Mouse (Mus musculus): ENCODE measurements at regions not wholly inside any gene's neighbourhood (a gene's known extent, or its start where the extent isn't known, plus 50 kb on each side); places are given as distances from the start of the nearest gene placed in this dataset.

DNA sequence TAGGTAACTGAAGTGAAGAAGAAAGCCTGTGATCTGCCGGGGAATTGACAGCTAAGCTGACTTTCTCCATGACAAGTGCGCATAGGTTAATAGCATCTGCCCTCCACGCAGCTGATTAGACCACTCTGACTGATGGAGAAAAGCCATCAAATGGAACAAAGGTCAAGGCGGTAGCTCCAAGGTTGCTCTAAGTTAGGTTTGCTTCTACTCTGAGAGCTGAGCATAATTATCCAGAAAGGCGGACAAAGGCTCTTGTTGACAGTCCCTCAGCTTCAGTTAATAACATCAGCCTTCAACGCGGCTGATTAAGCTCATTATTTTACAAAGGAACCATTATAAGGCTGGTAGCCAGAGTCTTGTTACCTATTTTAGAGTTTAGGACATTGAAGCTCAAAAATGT lies 54.0 kb upstream of the Enpep start:
- Histone ChIP-seq H3K27ac (no peak overlapping the region), H3K4me2 (no peak overlapping the region), H3K9me3 (no peaks in the 10 kb centered on the region), H3K4me3 (replicated peaks) (no peak overlapping the region), H3K36me3 (no peaks in the 10 kb centered on the region), H3K4me1 (no peaks in the 10 kb centered on the region), H3K27me3 (replicated peaks) (no peaks in the 10 kb centered on the region), H3K9ac (no peak overlapping the region)
- WGBS: 44% methylated on average over 7 of the region's 7 CpGs
- ATAC-seq (ENCODE audit: insufficient read depth, low FRiP score, low read depth): no peak

DNA sequence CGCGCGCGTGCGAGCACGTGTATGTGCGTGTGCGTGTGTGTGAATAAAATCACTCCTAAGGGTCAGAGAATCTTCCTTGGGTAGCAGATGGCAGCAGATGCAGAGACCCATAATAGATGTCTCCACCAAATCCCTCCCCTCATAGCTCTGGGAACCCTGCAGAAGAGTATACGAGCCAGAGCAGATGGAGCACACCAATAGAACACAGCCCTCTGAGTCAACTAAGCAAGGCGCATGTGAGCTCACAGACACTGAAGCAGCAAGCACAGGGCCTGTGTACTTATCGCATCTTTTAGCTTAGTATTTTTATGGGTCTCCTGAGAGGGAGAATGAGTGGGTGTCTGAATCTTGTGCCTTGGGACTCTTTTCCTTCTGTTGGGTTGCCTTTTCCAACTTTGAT lies 58.0 kb upstream of the Enpep start:
- no peak overlapping the region for H3K4me2 ChIP-seq
- no peak overlapping the region for H3K9ac ChIP-seq
- no peak overlapping the region for H3K27ac ChIP-seq
- WGBS: 90% methylated on average over 11 of the region's 11 CpGs
- H3K4me3 ChIP-seq (replicated peaks): no peak overlapping the region
- no peaks in the 10 kb centered on the region for H3K4me1 ChIP-seq
- H3K27me3 ChIP-seq (replicated peaks): no peaks in the 10 kb centered on the region
- no peaks in the 10 kb centered on the region for H3K36me3 ChIP-seq
- H3K9me3 ChIP-seq: no peaks in the 10 kb centered on the region
- ATAC-seq (ENCODE audit: insufficient read depth, low FRiP score, low read depth): no peak

DNA sequence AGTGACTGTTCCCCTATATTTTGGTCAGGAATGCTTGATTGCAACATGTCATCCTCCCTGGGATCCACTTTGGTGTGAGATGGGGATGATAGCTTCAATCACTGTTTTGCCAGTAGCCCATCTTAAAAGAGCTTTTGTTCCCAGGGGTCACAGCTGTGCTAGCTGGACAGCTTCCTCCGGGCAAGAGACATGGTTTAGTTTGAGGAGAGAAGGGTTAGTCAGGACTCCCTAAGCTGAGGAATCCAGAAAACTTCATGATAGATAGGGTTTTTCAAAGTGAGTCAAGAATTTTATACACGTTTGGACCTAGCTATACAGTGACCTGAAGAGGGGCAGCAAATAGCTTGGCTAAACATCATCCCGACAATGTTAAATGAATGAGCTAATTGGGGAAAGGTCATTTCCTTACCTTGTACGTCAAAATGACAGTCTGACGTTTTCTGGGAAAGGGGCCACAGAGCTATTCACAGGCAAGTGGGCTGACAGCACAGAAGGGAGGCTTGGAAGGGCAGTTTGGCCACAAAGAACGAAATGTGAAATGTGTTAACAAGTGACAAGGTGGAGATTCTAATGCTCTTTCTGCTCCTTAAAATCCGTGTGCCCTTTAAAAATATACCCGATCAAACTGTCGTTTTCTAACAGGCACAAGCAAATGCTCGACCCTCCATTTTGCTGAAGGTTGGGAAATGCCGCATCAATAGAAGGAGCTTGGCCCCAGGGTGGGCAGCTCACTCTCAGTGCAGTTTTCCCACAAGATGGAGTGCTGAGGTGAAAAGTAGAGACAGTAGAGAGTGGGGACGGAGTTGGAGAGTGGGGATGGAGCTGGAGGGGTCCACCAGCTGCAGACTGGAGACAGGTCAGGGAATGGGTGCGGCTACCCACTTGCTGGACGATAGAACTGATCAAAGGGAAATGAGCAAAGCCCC lies 59.6 kb upstream of the Enpep start:
- H3K9me3 ChIP-seq: no peaks in the 10 kb centered on the region
- no peak for ATAC-seq (ENCODE audit: insufficient read depth, low FRiP score, low read depth)
- H3K4me1 ChIP-seq: no peaks in the 10 kb centered on the region
- 39% methylated on average over 14 of the region's 14 CpGs for WGBS
- no peak overlapping the region for H3K4me2 ChIP-seq
- no peaks in the 10 kb centered on the region for H3K36me3 ChIP-seq
- no peak overlapping the region for H3K4me3 ChIP-seq (replicated peaks)
- H3K9ac ChIP-seq: no peak overlapping the region
- no peak overlapping the region for H3K27ac ChIP-seq
- no peaks in the 10 kb centered on the region for H3K27me3 ChIP-seq (replicated peaks)

DNA sequence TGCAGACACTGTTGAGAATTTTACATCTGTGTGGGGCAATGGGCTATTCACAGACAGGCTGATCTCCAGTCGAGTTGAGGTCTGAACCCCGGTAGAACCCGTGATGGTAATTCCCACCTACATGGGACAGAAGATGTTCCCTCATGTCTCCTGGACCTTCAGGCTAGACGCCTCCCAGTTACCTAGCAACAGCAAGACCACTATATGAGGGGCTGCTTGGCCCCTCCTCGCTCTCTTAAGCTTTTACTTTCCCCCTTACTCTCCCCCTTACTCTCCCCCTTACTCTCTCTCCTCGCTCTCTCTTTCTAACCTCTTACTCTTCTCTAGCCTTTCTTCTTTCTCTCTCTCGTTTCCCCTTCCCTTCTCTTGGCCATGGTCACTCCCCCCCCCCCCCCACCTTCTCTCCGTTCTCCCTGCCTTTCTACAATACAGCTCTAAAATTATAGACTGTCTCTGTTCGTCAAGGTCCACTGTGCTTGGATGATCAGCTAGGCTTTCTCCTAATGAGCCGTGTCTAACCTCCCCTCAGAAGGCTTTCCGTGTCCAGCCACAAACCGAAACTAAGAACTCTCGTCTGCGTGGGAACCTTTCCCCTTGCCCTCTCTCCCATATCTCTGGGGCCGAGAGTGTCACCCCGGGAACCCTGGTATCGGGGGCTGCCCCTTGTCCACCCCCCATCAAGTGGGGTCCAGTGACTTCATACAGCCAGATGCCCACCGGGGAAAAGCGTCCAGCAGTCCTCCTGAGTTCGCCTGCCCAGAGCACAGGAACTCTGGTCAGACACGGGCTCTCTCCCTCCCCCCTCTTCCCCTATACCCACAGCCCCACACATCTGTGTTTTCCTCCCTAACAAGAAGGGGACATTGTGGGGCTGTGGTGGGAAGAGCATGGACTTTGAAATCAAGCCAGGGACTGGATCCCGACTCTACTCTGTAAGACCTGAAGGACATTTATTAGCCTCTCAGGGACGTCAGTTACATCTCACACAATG lies 60.6 kb upstream of the Enpep start:
- no peak for ATAC-seq (ENCODE audit: insufficient read depth, low FRiP score, low read depth)
- H3K27me3 ChIP-seq (replicated peaks): no peaks in the 10 kb centered on the region
- no peaks in the 10 kb centered on the region for H3K4me1 ChIP-seq
- H3K4me2 ChIP-seq: no peak overlapping the region
- H3K9ac ChIP-seq: no peak overlapping the region
- H3K4me3 ChIP-seq (replicated peaks): no peak overlapping the region
- no peak overlapping the region for H3K27ac ChIP-seq
- H3K9me3 ChIP-seq: no peaks in the 10 kb centered on the region
- WGBS: 78% methylated on average over 23 of the region's 23 CpGs
- H3K36me3 ChIP-seq: no peaks in the 10 kb centered on the region

DNA sequence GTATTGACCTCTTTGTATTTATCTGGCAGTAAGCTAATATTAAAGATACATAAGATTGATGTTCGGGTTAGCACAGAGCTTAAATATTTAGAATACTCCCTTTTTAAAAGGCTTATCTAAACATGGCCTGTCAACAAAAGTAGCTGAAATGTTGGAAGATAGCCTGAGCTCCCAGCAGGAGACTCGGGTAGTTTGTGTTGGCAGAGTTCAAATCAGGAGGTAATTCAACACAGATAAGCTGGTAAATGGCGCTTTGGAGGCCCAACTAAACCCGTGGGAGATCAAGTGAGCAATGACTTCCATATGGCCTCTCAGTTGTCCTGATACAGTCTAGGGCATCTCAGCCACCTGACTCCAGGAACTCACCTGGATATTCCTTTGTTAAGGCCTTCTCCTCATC lies 65.0 kb upstream of the Enpep start:
- no peaks in the 10 kb centered on the region for H3K36me3 ChIP-seq
- H3K9me3 ChIP-seq: no peaks in the 10 kb centered on the region
- no peak for ATAC-seq (ENCODE audit: insufficient read depth, low FRiP score, low read depth)
- no peak overlapping the region for H3K27ac ChIP-seq
- H3K4me2 ChIP-seq: no peak overlapping the region
- no peaks in the 10 kb centered on the region for H3K27me3 ChIP-seq (replicated peaks)
- no peak overlapping the region for H3K9ac ChIP-seq
- H3K4me3 ChIP-seq (replicated peaks): no peak overlapping the region
- WGBS: 24% methylated on average over 4 of the region's 4 CpGs
- no peaks in the 10 kb centered on the region for H3K4me1 ChIP-seq

DNA sequence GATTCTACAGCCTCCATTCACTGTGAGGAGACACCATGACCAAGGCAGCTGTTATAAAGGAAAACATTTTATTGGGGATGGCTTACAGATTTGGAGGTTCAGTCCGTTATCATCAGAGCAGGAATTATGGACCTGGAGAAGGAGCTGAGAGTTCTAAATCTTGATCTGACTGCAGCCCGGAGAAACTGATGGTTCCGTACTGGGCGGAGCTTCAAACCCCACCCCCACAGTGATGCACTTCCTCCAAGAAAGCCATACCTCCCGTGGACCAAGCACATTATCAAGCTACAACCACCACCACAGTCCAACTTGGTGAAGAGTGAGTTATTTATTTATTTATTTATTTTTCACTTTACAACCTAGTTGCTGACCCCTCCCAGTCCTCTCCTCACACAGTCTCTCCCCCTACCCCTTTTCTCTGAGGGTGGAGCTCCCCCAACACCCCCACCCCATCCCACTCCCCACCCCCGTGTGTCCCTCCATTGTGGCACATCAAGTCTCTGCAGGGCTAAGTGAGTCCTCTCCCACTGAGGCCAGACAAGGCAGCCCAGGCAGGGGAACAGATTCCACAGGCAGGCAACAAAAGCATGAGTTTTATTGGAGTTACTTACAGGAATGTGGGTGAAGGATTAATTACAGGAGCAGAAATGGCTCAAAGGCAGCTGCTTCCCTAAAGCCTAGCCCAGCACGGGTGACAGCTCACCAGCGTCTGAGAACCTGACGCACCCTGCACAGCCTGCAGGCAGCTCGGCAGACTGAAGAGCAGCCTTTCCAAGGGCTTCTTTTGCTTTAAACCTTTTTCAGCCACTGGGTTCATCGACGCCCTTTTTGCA lies 67.8 kb upstream of the Enpep start:
- Histone ChIP-seq H3K9ac (no peak overlapping the region), H3K4me3 (replicated peaks) (no peak overlapping the region), H3K4me2 (no peak overlapping the region), H3K36me3 (no peaks in the 10 kb centered on the region), H3K9me3 (no peaks in the 10 kb centered on the region), H3K27me3 (replicated peaks) (no peaks in the 10 kb centered on the region), H3K4me1 (no peaks in the 10 kb centered on the region), H3K27ac (no peak overlapping the region)
- ATAC-seq (ENCODE audit: insufficient read depth, low FRiP score, low read depth): no peak
- 77% methylated on average over 12 of the region's 12 CpGs for WGBS

DNA sequence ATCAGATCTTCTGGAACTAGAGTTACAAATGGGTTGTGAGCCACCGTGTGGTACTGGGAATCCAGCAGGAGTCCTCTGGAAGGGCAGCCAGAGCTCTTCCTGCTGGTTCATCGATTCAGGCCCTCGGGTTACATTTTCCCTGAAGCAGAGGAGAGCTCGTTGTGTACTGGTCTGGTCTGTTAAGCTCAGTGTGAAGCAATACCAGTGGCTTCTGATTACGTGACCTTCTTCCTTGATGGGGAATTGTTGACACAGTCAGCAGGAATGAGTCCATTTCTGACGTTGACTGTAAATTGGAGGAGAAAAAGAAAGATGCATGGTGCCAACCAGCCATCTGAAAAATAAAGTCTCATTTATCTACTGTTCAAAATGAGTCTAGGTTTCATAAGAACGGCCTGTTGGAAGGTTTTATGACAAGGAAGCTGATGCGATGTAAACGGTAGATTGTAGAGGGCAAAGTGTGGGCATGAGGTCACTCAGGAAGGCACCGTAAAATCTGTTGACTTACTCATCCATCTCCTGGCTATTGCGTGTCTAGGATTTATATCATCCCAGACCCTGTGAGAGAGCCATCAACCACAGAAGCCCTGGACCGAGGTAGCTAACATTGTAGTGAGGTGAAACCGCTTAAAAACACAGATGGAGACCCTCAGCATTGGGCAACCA lies 79.0 kb upstream of the Enpep start:
- ATAC-seq (ENCODE audit: insufficient read depth, low FRiP score, low read depth): no peak
- Histone ChIP-seq H3K4me3 (replicated peaks) (no peak overlapping the region), H3K4me2 (no peak overlapping the region), H3K9ac (no peak overlapping the region), H3K36me3 (no peaks in the 10 kb centered on the region), H3K4me1 (no peaks in the 10 kb centered on the region), H3K27ac (no peak overlapping the region), H3K9me3 (no peaks in the 10 kb centered on the region), H3K27me3 (replicated peaks) (no peaks in the 10 kb centered on the region)
- WGBS: 82% methylated on average over 13 of the region's 13 CpGs

DNA sequence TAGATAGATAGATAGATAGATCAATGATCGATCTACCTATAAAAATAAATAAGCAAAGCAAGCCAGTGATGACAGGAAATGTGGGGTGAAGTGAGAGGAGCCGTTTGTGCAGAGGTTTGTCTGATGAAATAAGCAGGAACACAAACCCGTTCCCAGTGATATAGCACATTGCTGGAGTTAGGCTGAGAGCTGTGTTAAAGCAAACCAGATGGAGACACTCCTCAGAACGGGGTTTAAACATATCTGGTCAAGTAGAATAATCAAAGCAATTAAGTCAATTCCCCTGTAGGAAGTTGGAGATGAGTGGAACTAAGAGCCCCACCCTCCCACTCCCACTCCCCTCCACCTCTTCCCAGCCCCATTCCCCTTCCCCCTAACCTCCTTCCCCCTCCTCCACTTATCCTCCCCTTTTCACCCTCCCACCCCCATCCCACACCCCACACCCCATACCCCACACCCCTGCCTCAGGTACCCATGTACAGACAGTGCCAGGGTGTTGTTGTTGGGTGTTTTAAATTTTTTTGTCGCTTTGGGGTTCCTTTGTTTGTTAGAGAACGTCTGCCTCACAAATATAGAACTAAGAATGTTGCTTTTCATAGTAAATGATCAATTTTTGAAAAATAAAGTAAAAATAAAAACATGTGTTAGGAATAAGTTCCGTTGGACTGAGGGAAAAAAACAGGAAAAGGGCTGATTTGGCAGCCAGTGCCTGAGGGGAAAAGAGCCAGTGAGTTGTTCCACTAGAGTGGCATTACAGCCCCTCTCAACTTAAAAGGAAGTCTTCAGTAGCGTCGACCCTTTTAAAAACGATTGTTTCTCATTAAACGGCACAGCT lies 79.8 kb upstream of the Enpep start:
- Histone ChIP-seq H3K36me3 (no peaks in the 10 kb centered on the region), H3K9me3 (no peaks in the 10 kb centered on the region), H3K4me2 (no peak overlapping the region), H3K4me3 (replicated peaks) (no peak overlapping the region), H3K27me3 (replicated peaks) (no peaks in the 10 kb centered on the region), H3K9ac (no peak overlapping the region), H3K27ac (no peak overlapping the region), H3K4me1 (no peaks in the 10 kb centered on the region)
- no peak for ATAC-seq (ENCODE audit: insufficient read depth, low FRiP score, low read depth)
- WGBS: 66% methylated on average over 11 of the region's 11 CpGs

DNA sequence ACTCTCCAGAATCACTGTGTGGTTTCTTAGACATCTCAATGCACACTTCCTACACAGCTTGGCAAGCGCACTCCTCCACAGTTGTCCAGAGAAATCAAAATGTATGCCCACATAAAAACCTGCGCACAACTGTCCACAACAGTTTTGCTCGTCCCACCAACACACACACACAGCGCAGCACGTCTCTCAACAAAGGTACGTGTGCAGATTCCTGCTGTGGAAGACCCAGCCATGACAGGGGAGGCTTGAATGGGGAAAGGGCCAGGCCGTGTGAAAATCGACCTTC lies 80.4 kb upstream of the Enpep start:
- Histone ChIP-seq H3K4me3 (replicated peaks) (no peak overlapping the region), H3K9ac (no peak overlapping the region), H3K27me3 (replicated peaks) (no peaks in the 10 kb centered on the region), H3K27ac (no peak overlapping the region), H3K4me2 (no peak overlapping the region), H3K36me3 (no peaks in the 10 kb centered on the region), H3K9me3 (no peaks in the 10 kb centered on the region), H3K4me1 (no peaks in the 10 kb centered on the region)
- no peak for ATAC-seq (ENCODE audit: insufficient read depth, low FRiP score, low read depth)
- WGBS: 88% methylated on average over 8 of the region's 8 CpGs

DNA sequence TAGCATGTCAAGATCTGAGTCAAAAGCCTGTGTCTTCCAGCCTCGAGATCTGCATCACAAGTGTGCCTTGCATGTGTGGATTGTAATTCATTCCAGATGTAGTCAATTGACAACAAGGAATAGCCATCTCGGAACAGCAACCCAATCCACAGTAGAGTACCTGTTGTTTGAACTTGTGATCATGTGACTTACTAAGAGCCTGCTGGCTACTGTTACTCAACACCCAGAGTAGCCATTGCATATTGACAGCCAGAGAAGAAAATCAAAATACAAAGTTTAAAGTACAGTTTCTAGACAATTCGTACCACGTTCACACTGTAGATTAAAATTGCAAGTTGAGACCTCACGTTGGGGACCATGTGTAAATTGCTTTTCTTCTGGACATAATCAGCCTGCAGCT lies 83.1 kb upstream of the Enpep start:
- Histone ChIP-seq H3K36me3 (no peaks in the 10 kb centered on the region), H3K9me3 (no peaks in the 10 kb centered on the region), H3K4me2 (no peak overlapping the region), H3K4me3 (replicated peaks) (no peak overlapping the region), H3K9ac (no peak overlapping the region), H3K4me1 (no peaks in the 10 kb centered on the region), H3K27me3 (replicated peaks) (no peaks in the 10 kb centered on the region), H3K27ac (no peak overlapping the region)
- WGBS: 81% methylated on average over 5 of the region's 5 CpGs
- no peak for ATAC-seq (ENCODE audit: insufficient read depth, low FRiP score, low read depth)

DNA sequence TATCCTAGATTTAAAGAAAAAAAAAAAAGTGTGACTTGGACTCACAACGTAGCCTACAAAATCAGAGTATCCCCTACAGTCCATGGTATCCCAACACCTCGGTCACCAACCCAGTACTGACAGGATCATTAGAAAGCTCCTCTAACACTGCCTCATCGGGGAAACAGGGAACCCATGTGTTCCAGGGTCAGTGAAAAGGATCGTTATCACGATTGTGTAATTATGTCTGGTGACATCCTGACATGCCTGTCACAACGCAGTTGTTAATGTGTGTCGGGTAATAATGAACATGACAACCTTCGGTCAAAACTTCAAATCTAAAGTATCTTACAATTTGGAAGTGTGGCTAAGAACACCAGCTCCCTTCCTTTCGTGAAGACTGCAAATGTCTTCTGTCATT lies 83.8 kb upstream of the Enpep start:
- no peak overlapping the region for H3K9ac ChIP-seq
- no peak overlapping the region for H3K27ac ChIP-seq
- no peak for ATAC-seq (ENCODE audit: insufficient read depth, low FRiP score, low read depth)
- H3K9me3 ChIP-seq: no peaks in the 10 kb centered on the region
- H3K4me3 ChIP-seq (replicated peaks): no peak overlapping the region
- no peaks in the 10 kb centered on the region for H3K4me1 ChIP-seq
- 93% methylated on average over 9 of the region's 9 CpGs for WGBS
- H3K4me2 ChIP-seq: no peak overlapping the region
- H3K27me3 ChIP-seq (replicated peaks): no peaks in the 10 kb centered on the region
- H3K36me3 ChIP-seq: no peaks in the 10 kb centered on the region
